Mouse (Mus musculus): ENCODE measurements around the gene Peli1.

DNA sequence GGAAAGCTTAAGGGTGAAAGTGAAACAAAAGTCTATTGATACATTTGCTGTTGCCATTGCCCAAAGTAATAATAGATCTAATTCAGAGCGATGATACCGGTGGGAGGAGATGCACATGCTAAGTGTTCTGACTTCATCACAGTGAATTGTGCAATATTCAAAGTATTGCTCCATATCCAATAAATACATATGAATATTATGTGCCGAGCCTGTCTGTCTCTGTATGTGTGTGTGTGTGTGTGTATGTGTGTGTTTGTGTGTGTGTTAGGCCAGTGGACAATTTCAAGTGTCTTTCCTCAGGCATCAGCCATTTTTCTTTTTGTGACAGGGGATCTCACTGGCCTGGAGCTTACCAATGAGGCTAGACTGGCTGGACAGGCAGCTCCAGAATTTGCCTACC, 9.9 kb upstream of the Peli1 start:
- TF ChIP-seq POLR2A (IDR thresholded peaks at IDR 0.05; ENCODE audit: borderline replicate concordance, control insufficient read depth, low read depth, low read length), result no peak
- no peak for TF ChIP-seq CTCF (IDR thresholded peaks at IDR 0.05; ENCODE audit: control insufficient read depth, insufficient read depth, low read length)
